Mouse (Mus musculus): ENCODE results near the gene Nlrp1b.

The Nlrp1b gene

DNA sequence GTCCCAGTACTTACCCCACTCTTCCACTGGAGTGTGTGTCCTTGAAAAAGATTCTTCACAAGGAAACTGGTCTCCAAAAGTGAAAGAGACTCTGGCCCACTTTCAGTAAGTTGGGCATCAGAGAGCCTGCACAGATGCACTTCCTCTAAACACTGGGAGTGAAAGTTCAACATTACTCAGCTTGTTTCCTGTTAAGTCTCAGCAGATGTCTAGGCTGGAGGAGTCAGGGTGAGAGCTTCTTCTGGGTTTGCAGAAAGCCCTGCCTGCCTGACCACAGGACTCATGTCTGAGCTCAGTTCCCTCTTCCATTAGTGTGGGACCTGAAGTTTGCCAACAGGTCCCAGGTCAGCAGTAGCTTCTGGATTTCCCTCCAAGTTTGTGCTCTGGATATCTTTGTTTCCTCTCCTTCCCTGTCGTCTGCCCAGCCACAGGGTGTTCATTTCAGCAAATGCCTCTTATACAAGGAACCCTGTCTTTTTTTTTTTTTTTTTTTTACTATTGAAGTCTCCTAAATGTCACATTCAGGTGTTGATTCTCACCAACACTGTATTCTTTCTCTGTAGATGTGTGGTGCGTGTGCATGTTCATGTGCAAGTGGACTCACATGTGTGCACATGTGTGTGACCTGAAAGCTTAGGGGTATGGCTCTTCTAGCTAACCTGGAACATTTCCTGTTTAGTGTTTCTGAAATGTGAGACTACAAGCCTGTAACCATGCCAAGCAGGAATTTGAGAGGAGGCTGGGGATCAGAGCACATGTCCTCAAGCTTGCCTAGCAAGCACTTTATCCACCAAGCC is at the start of gene Nlrp1b:
Nlrp1b (minus strand) TSS at position 50 of the 797 bp plus-strand sequence.
- DNase-seq (ENCODE audit: low spot score), result no peak

DNA sequence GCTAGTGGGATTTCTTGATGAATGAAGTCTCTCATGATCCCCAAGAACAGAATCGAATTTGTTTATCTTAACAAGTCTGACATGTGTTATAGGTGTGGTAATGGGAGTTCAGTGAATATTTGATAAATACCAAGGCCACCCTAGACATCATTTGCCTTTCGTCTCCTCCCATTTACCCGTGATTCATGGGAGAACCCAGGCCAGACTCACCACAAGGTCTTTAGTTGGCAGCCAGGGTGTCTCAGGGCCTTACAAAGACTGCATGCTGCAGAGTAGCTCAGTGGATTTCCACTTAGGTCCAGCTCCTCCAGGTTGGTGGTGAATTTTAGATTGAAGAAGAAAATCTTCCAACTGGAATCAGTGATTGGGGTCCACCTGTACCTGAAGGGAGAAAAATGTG is 30.5 kb upstream of the Nlrp1b start:
- no peak for DNase-seq (ENCODE audit: low spot score)

DNA sequence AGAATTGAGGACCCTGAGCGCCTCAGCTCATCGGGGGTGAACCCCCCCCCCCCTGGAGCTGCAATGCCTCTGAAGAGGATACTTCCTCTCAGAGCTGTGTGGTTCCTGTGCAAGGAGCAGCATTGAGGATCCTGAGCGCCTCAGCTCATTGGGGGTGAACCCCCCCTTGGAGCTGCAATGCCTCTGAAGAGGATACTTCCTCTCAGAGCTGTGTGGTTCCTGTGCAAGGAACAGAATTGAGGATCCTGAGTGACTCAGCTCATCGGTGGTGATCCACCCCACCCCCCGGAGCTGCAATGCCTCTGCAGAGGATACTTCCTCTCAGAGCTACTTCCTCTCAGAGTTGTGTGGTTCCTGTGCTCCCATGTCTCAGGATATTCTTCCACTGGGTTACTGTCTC is 20.8 kb upstream of the Nlrp1b start:
- no peak for DNase-seq (ENCODE audit: low spot score)

DNA sequence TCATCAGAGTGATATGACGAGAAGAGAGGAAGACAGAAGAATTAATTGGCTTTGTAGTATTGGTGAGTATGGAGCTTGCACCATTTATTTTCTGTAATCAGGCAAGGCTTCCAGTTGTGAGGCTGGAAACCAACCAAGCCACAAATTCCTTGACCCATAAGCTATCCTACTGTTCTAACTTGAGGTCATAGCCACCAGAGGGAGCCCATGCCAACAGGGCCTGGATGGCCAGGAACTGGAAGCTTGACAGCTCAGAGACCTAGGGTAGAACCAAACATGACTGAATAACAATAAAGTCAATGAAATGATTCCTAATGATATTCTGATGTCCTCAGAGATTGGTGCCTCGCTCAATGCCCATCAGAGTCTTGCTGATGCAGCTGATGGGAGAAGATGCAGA is 5.9 kb downstream of the Nlrp1b start:
- DNase-seq (ENCODE audit: low spot score), result no peak

DNA sequence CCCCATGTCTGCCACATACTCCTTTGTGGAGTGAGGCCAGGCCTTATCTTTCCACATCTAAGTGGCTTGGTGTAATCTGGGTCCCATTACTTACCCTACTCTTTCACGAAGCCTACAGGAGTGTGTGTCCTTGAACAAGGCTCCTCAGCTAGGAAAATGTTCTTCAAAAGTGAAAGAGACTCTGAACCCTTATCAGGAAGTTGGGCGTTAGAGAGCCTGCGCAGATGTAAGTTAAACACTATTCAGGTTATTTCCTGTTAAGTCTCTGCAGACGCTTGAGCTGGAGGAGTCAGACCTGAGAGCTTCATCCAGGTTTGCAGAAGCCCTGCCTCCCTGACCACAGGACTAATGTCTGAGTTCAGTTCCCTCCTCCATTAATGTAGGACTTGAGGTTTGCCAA is 27.8 kb downstream of the Nlrp1b start:
- no peak for DNase-seq (ENCODE audit: low spot score)

DNA sequence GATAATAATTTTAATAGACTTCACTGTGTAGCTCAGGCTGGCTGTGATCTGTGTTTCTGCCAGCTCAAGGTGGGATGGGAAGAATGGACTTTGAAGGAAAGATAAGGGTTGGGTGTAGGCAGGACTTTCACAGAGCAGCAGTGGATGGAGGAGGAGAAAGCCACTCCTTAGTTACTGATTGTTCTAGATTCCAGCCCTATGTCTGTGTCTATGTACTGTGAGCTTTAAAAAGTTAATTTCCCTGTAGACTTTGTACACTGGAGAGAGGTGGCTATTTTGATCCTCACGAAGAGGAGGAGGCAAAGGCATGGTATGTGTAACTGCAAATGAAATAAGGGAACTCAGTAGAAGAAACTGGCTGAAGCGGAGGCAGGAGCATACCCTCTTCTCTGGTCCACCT is 31.2 kb downstream of the Nlrp1b start:
- DNase-seq (ENCODE audit: low spot score), result no peak

DNA sequence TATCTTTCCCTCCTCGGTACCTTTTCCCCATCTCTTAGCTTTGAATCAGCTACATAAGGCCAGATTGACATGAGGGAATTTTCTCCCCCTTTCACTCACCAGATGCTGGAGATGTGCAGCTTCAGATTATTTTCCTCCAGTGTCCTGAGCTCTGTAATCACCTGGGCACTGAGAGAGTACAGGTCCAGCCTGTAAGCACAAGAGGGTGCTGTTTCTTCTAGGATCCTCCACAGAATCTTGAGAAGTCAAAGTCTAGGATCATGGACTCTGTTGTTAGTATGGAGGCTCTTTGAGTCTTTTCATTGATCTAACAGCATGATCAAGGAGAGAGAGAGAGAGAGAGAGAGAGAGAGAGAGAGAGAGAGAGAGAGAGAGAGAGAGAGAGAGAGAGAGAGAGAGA is 60.9 kb downstream of the Nlrp1b start:
- DNase-seq (ENCODE audit: low spot score), result no peak

DNA sequence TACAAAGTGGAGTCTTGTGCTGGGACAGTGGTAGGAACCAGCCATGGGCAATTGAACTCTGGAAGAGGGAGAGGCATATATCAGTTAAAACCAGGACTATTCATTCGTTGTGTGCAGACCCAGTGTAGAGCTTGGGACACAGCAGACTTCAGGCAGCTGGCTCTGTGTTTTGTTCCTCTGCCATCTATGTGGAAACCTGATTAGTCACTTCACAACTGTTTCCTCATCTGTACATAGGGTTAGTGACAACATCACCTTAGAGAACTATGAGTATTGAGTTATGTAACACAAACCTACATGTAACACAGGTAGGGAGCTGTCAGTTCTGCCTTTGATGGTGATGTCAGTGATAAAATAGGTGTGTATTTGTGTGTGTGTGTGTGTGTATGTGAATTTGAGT is 66.4 kb downstream of the Nlrp1b start:
- no peak for DNase-seq (ENCODE audit: low spot score)

DNA sequence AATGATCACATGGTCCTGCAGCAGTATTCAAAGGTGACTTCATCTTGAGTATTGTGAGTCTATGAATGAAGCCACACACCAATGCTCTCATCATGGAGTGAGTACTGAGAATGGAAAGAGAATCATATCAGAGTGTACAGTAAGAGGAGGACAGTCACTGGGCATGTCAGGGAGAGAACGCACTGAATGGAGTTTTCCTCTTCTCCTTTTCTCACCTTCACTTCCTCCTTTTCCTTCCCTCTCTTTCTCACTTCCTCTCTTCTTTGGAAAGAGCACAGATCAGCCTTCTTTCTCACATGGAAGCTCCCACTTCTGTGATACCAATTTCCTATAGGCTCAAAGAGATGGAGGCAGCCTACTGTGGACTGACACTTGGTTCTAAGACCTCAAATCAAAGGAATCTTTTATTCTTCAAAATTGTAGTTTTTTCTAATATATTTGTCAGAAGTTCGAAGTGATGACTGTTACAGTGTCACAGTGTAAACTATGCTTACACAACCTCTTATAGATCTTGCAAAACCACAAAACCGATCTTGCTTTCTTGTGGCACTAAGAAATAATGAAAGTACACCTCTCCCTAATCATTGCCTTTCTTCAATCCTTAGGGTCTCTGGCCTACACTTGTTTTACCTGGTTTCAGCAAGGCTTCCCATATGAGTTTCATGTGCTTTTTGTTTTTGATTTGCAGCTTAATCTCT is 70.9 kb downstream of the Nlrp1b start:
- DNase-seq (ENCODE audit: low spot score), result no peak

DNA sequence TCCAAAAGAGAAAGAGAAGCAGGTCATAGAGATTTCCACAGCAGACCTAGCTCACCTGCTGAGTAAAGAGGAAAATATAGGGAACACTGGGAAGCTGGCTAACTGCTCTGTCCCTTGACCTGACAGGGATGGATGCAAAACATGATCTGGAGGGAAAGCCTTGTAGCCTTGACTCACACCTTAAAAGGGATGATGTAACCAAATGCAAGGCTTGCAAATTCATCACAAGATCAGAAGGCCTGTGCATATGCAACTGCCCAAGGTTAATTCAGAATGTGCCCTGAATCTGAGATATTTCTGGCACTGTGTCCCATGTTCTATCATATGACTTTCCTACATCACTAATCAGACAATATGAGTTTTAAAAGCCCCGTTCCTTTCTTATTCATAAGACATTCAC is 75.3 kb downstream of the Nlrp1b start:
- no peak for DNase-seq (ENCODE audit: low spot score)

DNA sequence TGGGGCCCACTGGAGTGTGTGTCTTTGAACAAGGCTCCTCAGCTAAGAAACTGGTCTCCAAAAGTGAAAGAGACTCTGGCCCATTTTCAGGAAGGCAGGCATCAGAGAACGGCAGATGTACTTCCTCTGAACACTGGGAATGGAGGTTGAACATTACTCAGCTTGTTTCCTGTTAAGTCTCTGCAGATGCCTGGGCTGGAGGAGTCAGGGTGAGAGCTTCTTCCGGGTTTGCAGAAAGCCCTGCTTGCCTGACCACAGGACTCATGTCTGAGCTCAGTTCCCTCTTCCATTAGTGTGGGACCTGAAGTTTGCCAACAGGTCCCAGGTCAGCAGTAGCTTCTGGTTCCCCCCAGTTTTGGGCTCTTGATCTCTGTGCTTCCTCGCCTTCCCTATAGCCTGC is 85.9 kb downstream of the Nlrp1b start, which contains the start of gene Nlrp1a:
Nlrp1a (minus strand) TSS at position 44 of the 400 bp plus-strand sequence.
- DNase-seq (ENCODE audit: low spot score), result no peak

DNA sequence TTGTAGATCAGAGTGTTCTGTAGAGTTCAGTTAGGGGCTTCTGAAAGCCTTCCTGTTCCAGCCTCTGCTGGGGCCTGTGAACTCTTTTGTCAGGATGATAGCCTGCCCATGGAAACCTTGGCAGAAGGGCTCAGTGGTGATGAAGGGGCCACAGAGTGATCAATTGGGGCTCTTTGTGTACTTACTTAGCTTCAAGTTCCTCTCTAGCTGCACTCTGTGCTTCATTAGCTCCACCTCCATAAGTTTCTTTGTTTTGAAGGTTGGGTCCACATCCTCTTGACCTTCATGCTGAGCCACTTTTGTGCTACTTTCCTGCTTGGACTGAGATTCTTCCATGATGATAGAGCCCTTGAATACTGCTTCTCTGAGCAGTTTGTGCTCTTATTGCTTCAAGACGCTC is 88.5 kb downstream of the Nlrp1b start:
- DNase-seq (ENCODE audit: low spot score), result no peak

DNA sequence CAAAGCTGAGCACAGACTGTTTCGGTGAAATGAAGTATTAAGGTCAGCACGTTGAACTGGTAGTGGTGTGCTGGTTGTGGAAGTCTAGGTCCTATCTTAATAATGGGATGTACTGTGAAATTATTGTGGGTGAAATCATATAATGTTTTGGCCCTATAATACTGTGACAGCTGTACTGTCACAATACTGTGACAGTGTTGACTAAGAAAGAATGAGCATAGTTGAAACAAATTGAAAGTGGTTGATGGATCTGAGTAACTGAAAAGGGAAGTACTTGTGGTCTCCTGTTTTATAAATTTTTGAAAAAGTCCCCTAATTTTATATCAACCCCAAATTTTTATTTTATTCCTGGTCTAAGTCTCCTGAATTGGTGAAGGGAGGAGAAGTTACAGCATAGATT is 123.4 kb downstream of the Nlrp1b start:
- DNase-seq (ENCODE audit: low spot score), result no peak

DNA sequence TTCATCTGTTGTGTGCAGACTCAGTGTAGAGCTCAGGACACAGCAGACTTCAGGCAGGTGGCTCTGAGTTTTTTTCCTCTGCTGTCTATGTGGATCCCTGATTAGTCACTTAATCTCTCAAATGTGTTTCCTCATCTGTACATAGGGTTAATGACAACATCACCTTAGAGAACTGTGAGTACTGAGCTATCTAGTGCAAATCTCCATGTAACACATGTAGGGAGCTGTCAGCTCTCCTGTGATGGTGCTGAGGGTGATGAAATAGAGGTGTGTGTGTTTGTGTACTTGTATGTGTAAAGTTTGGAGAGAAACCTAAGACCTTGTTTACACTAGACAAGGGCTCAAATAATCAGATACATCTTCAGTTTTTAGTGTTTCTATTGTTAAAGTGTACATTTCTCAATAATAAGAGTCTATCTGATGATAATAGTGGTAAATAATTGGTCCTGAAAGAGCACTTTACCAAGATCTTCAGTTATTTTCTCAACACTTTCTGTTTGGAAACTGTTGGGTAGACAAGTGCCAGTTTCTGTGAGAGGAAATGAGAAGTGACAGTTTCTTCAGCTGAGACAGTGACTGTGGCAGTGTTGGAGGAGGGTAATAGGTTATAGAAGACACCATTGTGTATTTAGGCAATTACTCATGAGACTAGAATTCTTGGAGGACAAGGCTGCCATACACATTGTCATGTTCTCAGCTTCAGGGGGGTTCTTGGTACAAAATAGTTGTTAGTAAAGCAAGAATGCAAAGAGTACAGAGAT is 124.1 kb downstream of the Nlrp1b start:
- DNase-seq (ENCODE audit: low spot score), result no peak

DNA sequence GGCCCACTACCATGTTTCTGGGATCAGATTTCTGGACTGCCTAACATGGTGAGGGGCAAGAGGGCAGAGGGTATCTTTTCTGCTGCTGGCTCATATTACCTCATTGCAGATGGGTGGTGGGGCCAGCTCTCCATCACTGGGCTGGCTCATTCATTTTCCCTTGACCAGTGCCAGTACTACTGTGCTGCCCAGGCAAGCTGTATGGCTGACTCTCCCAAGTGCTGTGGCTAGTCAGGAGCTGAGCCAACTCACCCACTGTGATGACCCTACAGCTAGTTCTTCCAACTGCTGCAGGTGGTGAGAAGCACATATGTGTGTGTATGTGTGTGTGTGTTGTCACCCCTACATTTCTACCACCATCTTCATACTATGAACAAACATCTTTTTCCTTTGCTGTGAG is 126.6 kb downstream of the Nlrp1b start:
- DNase-seq (ENCODE audit: low spot score), result no peak

Data from urinary bladder, postnatal 10 days (tissue).